Mouse (Mus musculus): ENCODE measurements at regions not wholly inside any gene's neighbourhood (a gene's known extent, or its start where the extent isn't known, plus 50 kb on each side); places are given as distances from the start of the nearest gene placed in this dataset.

DNA sequence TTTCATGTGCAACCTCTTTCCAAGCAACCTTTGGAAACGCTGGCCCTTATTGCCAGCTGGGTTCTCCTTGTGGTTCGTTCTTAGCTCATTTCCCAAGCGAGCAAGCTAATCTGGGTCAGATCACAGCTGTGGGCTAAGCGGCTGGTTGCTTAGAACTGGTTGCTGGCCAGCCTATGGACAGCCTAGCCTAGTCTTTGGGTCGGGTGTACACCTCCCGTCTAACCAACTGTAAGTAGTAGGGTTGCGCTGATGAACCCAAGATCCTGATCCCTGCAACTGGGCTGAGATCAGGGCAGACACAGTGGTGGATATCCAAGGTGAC, 236.5 kb downstream of the Mtx2 start:
- DNase-seq, result no peak

DNA sequence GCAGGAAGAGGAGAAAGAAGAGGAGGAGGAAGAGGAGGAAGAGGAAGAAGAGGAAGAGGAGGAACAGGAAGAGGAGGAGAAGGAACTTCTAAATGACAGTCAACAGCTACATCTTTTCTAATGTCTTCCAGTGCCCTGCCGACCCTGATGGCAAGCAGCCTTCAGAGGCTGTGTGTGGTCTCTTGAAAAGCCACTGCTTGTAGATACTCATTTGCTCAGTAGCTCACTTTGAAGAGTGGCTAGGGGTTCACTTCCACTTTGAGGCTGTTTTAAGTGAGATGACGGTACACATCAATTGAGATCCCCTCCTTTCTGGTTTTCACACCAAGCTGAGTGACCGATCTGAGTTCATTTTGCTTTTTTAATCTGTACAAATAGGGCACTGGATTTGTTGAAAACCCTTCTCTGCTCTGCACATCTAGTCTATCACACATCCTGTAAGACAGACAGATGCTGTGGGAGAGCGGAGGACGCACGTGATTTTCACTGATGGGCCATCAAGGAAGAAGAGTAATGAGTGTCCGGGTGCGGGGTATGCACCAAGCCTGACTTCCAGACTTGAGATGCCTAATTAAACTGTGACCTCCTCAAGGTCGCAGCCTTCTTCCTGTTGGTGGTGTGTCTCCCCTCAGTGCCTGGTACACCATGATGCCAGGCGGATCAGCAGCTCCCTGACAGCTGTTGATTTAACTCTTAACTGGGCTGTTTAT, 239.0 kb downstream of the Mtx2 start:
- DNase-seq, result no peak

DNA sequence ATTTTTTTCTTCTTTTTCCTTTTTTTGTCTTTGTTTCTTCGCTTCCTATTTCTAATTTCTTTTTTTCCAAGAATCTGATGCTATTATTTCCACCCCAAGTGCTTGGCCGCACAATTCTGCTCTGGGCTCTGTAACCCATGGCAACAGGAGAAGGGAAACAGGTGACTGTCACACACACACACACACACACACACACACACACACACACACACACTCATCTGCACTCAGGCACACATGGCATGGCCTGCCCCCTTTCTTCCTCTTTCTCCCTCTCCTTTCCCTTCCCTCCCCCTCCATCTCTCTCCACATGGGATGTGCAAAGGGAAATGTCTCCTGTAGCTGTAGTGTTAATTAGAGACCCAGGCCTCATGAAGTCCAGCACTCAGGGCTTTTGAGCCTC, 239.7 kb downstream of the Mtx2 start:
- no peak for DNase-seq

GRCm38 (mm10) chr2:75069321-75069720, 243.7 kb downstream of the Mtx2 start:
- no peak for DNase-seq

- no peak for DNase-seq
Measured at GRCm38 (mm10) chr2:75072021-75072420, 246.4 kb downstream of the Mtx2 start.

DNA sequence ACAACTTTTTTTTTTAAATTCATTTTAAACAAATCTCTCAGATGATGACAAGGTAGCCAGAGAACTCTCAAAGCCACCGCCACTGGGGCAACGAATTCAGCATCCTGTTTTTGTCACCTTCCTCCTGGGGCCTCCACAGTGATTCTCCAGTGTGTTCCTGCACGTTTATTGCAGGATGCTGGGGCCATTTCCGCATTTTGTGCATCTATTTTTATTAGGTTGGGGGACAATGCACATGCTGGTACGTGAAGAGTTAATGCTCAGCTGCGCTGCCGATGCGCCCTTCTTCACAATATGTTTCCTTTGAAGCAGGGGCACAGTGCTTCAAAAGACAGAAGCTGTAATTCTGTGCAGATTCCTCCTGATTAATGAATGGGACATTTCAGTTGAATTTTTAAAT, 246.9 kb downstream of the Mtx2 start:
- DNase-seq, result no peak

DNA sequence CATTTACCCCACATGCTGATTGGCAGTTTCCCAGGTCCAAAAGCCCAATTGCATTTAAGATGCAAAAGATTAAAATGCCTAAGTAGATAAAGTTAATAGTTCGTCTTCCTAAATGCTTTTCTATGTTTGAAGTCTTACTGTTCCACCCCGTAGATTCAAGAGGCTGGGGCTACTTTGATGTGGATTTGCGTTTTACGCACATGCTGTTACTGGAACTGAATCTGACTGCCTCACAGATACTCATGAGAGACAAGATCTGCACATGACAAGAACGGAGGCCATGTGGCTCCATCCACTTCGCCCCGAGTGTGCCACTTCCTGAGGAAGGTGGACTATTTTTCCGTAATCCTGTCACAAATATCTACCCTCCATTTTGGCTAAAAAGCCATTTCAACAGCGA, 247.6 kb downstream of the Mtx2 start:
- DNase-seq, result no peak

DNA sequence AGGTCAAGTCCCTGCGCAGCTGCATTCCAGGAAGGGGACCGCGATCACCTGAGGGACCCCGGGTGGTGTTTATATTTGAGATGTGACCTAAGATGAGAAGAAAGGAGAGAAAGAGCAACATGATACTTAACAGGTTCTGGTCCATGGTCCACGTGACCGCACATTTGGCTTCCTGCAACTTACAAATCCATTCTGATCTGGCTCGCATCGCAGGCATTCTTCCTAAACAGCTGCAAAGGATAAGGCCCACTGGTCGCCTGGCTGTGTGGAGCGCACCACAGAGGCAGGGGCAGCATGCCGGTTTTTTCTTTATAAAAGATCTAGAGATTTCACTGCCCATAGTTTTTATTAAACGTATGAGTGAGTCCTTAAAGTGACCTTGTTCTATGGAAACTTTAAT, 261.6 kb downstream of the Mtx2 start:
- no peak for DNase-seq

- no peak for DNase-seq
Measured at GRCm38 (mm10) chr2:75089186-75089585, 263.6 kb downstream of the Mtx2 start.

- no peak for DNase-seq
Measured at GRCm38 (mm10) chr2:75089616-75090015, 264.0 kb downstream of the Mtx2 start.

DNA sequence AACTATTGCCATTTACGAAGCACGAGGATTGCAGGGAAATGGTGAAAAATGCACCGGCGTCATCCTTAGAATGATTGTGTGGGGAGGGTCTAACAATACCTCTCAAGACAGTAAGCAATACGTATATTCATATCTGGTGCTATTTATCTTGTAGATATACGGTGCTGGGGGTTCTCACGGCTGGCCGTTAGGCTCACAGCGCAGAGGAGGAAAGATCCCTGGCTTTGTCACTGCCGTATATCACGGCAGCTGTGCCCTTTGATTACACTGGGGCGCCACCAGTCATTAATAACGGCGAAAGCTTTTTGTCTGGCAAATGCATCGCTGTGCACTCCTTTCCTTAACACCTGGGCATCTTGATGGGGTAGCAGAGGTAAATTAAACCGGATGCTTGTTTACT, 264.8 kb downstream of the Mtx2 start:
- no peak for DNase-seq

GRCm38 (mm10) chr2:75101501-75101900, 275.9 kb downstream of the Mtx2 start:
- DNase-seq, result peak; percentile 35 to 42

GRCm38 (mm10) chr2:75112751-75113150, 287.1 kb downstream of the Mtx2 start:
- DNase-seq, result no peak

DNA sequence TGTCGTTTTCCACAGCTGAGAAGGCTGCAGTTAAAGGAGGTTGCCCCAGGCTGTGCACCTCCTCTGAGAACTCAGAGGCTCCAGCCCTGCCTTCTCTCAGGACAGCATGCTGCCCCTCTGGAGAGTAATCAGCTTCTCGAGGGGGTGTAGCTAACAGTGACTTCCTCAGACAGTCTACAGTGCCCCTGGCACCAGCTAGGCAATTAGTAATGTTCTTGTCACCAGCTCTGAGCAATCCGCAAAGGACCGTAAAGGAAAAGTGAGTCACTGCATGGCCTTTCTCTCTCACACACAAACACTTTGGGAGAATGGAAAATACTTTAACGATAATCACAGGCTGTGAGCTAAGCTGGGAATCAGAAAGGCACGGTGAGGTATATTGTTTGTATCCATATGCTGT, 288.8 kb downstream of the Mtx2 start:
- DNase-seq, result peak; percentile 28 to 34

GRCm38 (mm10) chr2:75118348-75118926, 292.8 kb downstream of the Mtx2 start:
- peak in 1 of 2 experiments; percentile 8 for DNase-seq

- DNase-seq, result no peak
Measured at GRCm38 (mm10) chr2:75119599-75119998, 294.0 kb downstream of the Mtx2 start.

- DNase-seq, result no peak
Measured at GRCm38 (mm10) chr2:75133298-75134080, 307.9 kb downstream of the Mtx2 start.

- DNase-seq, result no peak
Measured at GRCm38 (mm10) chr2:75136618-75137017, 311.0 kb downstream of the Mtx2 start.

DNA sequence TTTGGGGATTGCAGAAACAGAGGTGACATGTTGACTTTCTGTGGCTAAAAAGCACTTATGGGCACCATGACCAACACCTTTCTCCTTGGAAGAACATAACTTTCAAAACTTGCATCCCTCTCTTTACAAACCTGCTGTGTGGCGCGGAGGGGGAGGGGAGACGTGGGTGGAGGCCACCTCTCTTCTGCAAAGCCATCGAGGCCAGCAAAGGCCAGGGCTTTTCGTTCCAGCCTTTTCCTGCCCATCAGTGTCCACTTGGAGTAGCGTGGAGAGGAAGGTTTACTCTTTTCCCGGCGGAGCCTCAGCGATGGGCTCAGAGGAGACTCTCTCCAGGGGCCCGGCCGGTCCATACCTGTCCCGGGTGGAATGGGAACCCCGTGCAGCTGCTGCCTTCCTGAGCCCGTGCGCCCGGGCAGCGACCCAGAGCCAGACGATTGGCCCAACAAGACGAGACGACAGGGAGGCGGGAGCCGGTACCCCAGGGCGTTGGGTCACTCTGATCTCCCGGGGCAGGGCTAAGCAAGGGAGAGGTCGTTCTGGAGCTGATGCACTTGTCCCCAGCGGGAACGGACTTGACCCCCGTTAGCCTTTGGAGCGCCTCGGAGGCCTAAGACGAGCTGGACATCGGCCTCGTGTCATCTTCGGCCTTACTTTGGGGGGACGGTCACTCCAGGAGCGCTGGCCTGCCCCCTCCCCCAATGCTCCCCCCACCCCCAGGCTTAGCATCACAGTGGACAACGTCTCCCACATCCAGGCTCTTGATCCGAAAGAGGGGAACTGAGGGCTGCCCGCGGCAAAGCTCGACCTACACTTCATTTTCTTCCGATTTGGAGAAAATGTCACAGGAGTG, 311.8 kb downstream of the Mtx2 start:
- peak; percentile 10 to 31 for DNase-seq

GRCm38 (mm10) chr2:75137983-75138745, 312.6 kb downstream of the Mtx2 start:
- DNase-seq, result peak; percentile 79 to 87

- no peak for DNase-seq
Measured at GRCm38 (mm10) chr2:75138746-75139060, 313.1 kb downstream of the Mtx2 start.

GRCm38 (mm10) chr2:75139544-75139943, 313.9 kb downstream of the Mtx2 start:
- no peak for DNase-seq
